Mouse (Mus musculus) midbrain, postnatal 0 days (tissue): Measurements from ENCODE around the gene Cyb561d1. TPM values are rescaled to one million over a fixed set of nuclear protein-coding genes. Genes with fewer than 3 reads are reported as not detected.

Experiments used
- ATAC-seq: fragments of 200-750 bp; cut with Nextera tagmentation; 2 replicates; pipeline ENCODE4 v1.8.0; 2017; ENCODE audit warnings: moderate number of reproducible peaks, mild to moderate bottlenecking, moderate TSS enrichment, moderate library complexity; ENCODE audit not compliant: low FRiP score
- DNase-seq: peaks from one replicate; pipeline ENCODE4 v3.0.0-alpha.2; 2015; ENCODE audit warnings: low spot score
- H3K27ac ChIP-seq: fragments of 300-500 bp; sonication (generic); 2 replicates; pipeline ENCODE4 v1.5.1; 2014; ENCODE audit warnings: low read depth, mild to moderate bottlenecking, low read length, mixed read lengths
- H3K27me3 ChIP-seq: fragments of 300-500 bp; sonication (generic); 2 replicates; pipeline ENCODE4 v1.6.1; 2014; ENCODE audit warnings: low read length, control low read depth, mixed read lengths; ENCODE audit not compliant: insufficient read depth
- H3K36me3 ChIP-seq: fragments of 300-500 bp; sonication (generic); 2 replicates; pipeline ENCODE4 v1.6.1; 2014; ENCODE audit warnings: low read length, control low read depth, mixed read lengths; ENCODE audit not compliant: insufficient read depth
- H3K4me1 ChIP-seq: fragments of 300-500 bp; sonication (generic); 2 replicates; pipeline ENCODE4 v1.6.1; 2014; ENCODE audit warnings: mild to moderate bottlenecking, control low read depth, antibody characterized with exemption, low read length, mixed read lengths; ENCODE audit not compliant: insufficient read depth
- H3K4me2 ChIP-seq: fragments of 300-500 bp; sonication (generic); 2 replicates; pipeline ENCODE4 v1.6.1; 2014; ENCODE audit warnings: low read depth, mild to moderate bottlenecking, low read length, mixed read lengths; ENCODE audit not compliant: poor library complexity, severe bottlenecking
- H3K4me3 ChIP-seq: fragments of 300-500 bp; sonication (generic); 2 replicates; pipeline ENCODE4 v1.5.1; 2014; ENCODE audit warnings: low read depth, mild to moderate bottlenecking, low read length, moderate library complexity
- H3K9ac ChIP-seq: fragments of 300-500 bp; sonication (generic); replicated peaks from 2 replicates; pipeline ENCODE4 v1.6.1; 2014; ENCODE audit warnings: mild to moderate bottlenecking, low read length, moderate library complexity, mixed read lengths; ENCODE audit not compliant: poor library complexity, severe bottlenecking
- H3K9me3 ChIP-seq: fragments of 300-500 bp; sonication (generic); 2 replicates; pipeline ENCODE4 v1.6.1; 2016; ENCODE audit warnings: low read length, control low read depth
- CTCF ChIP-seq: IDR thresholded peaks from 2 replicates; pipeline ENCODE4 v1.5.1; 2016; ENCODE audit warnings: antibody characterized with exemption, mild to moderate bottlenecking
- WGBS: fragments of 180-500 bp; shearing (Covaris S2); extraction: QIAGEN DNeasy Blood & Tissue Kit; methylation state at CpG from one replicate; pipeline ENCODE4 v1.1.7; 2014; 5-methylcytosine and 5-hydroxymethylcytosine counted together
- polyA plus RNA-seq: library from polyadenylated mRNA; unstranded; fragments of >200 nt; fragmentation: Nextera tagmentation; extraction: Ambion mirVana; gene quantifications from 2 replicates; pipeline ENCODE4 v1.2.1, GENCODE M21; 2015
- total RNA-seq: library from RNA; depleted of rRNA; stranded (reverse); fragments of >200 nt; gene quantifications from 2 replicates; pipeline ENCODE4 v1.2.3, GENCODE M21; 2014

Gene Cyb561d1
- total and polyA plus RNA-seq, 2 experiments from 2014 or later, result 3.7 to 4.0 TPM

DNA sequence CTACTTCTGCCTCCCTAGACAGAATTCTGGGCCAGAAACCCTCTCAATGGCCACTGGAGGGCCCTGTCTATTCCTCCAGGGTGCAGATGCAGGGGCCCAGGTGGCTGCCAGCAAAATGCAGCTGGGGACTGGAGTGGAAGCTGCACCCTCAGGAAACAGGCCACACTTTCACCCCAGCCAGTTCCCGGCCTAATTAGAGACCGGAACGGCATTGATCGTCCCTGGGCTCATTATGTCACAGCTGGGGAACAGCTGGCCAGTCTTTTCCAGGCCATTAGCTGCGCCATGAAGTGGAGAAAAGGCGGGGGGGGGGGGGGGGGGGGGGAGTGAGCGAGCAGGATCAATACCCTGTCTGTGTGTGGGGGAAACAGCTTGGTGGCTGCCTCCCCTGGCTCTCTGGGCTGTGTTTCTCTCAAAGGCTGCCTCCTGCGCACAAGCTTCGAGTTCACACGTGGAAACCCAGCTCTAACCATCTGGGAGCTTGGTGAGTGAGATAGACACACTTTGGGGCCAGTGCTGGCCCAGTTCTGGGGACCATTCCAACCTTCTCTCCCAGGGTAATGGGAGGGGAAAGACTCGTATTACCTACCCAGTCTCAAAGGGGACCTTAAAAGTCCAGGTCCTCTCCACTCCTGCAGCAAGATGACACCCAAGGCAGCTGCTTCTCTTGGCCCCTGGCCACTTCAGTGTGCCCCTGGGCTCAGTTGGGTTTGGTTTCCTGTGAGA lies 34.4 kb downstream of the Cyb561d1 start:
- no peaks in the 10 kb centered on the region for H3K36me3 ChIP-seq
- 0 out of 2 replicates have a peak, but pooled peaks cover 3% of the 10 kb centered on the region for H3K4me1 ChIP-seq
- no peak overlapping the region for H3K4me2 ChIP-seq
- no peaks in the 10 kb centered on the region for H3K27me3 ChIP-seq
- WGBS, result 19% methylated on average over 8 of the region's 11 CpGs
- peak; percentile 74 for DNase-seq
- no peaks in the 10 kb centered on the region for H3K9me3 ChIP-seq
- H3K9ac ChIP-seq, result no peak overlapping the region
- H3K27ac ChIP-seq, result no peak overlapping the region
- peak; percentile 72; the same call in 1 of the 2 replicates for ATAC-seq
- peak; percentile 47 for TF ChIP-seq CTCF
- no peak overlapping the region for H3K4me3 ChIP-seq

DNA sequence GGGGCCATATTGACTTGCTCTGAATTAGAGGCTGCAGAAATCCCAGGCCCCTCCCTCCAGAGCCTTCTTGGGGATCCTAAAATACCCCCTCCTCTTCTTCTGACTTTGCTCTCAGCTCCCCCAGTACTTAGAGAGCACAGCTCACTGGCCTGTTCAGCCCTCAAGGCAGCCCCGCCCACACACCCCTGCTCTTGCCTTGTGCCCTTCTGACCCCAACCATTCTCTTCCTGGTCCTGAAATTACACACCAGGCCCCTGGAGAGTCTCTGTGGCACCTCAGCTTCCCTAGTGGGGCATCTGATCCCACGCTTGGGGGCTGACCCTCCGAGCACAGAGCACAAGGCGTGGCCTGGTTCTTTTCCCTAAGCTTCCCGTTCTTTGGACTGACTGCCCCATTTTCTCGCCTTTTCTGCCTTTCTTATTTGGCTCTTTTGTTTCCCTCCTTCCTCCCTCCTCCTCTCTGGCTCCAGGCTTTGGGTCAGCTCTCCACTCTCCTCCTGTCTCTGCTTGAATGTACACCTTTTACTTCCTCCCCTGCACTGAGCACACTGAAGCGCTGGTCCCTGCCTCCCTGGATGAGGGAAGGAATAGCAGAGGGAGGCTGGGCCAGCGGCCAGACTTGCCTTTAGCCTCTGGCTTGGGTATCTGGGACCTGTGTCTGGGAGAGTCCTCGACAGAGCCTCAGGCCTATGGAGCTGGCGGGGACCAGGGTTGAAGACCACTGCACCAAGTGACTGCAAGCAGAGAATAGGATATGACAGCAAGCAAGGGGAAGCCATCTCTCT lies 35.3 kb downstream of the Cyb561d1 start:
- Histone ChIP-seq H3K27me3 (no peaks in the 10 kb centered on the region), H3K4me3 (no peak overlapping the region), H3K4me2 (no peak overlapping the region), H3K36me3 (no peaks in the 10 kb centered on the region), H3K4me1 (0 out of 2 replicates have a peak, but pooled peaks cover 3% of the 10 kb centered on the region), H3K27ac (no peak overlapping the region), H3K9ac (no peak overlapping the region), H3K9me3 (no peaks in the 10 kb centered on the region)
- DNase-seq, result no peak
- no peak for TF ChIP-seq CTCF
- ATAC-seq, result no peak
- WGBS, result 37% methylated on average over 10 of the region's 10 CpGs

DNA sequence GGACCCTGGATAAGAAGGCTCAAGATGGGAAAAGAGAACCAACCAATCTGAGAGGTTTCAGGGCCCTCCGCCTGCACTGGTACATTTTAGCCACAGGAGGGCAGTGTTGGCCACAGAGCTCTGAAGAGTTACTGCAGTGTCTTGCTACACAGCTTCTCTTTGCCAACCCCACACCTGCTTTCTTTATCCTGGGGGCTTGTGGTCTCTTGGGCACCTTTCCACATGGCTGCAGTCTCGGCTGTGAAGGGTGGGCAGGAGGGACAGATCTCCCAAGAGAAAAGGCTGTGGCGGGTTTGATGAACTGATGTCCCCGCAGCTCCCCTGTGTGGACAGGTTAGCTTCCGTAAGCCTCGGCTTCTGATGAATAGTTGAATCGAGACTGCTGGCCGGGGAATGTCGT lies 36.2 kb downstream of the Cyb561d1 start:
- Histone ChIP-seq H3K9ac (0 out of 2 replicates have a peak overlapping the region, but pooled peaks have one; percentile 5), H3K27me3 (no peaks in the 10 kb centered on the region), H3K27ac (no peak overlapping the region), H3K4me2 (peak overlapping the region; percentile 51), H3K9me3 (no peaks in the 10 kb centered on the region), H3K36me3 (no peaks in the 10 kb centered on the region), H3K4me3 (0 out of 2 replicates have a peak overlapping the region, but pooled peaks have one; percentile 6), H3K4me1 (0 out of 2 replicates have a peak, but pooled peaks cover 3% of the 10 kb centered on the region)
- ATAC-seq (peak; percentile 73), DNase-seq (peak; percentile 91)
- TF ChIP-seq CTCF, result peak; percentile 99
- 11% methylated on average over 9 of the region's 9 CpGs for WGBS

DNA sequence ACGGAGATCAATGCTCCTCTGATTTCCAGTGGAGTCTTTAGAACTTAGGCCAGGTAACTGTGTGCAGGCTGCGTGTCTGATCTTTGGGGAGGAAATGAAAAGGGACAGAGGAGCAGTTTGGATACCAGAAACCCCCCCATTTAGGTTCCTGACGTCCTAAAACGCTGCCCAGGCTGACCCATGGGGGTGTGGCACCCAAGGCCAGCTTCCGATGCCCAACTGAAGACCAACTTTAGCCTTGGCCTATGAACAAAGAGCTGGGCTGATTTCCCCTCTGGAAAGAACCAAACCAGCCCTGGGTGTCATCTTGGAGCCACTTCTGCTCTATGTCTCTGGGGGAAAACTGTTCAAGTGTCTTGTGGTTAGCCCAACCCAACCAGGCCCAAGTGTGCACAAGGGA lies 36.9 kb downstream of the Cyb561d1 start:
- Histone ChIP-seq H3K4me3 (no peak overlapping the region), H3K4me2 (no peak overlapping the region), H3K4me1 (0 out of 2 replicates have a peak, but pooled peaks cover 3% of the 10 kb centered on the region), H3K9me3 (no peaks in the 10 kb centered on the region), H3K9ac (no peak overlapping the region), H3K36me3 (no peaks in the 10 kb centered on the region), H3K27me3 (no peaks in the 10 kb centered on the region), H3K27ac (no peak overlapping the region)
- DNase-seq (no peak), ATAC-seq (no peak)
- no peak for TF ChIP-seq CTCF
- 69% methylated on average over 5 of the region's 5 CpGs for WGBS

DNA sequence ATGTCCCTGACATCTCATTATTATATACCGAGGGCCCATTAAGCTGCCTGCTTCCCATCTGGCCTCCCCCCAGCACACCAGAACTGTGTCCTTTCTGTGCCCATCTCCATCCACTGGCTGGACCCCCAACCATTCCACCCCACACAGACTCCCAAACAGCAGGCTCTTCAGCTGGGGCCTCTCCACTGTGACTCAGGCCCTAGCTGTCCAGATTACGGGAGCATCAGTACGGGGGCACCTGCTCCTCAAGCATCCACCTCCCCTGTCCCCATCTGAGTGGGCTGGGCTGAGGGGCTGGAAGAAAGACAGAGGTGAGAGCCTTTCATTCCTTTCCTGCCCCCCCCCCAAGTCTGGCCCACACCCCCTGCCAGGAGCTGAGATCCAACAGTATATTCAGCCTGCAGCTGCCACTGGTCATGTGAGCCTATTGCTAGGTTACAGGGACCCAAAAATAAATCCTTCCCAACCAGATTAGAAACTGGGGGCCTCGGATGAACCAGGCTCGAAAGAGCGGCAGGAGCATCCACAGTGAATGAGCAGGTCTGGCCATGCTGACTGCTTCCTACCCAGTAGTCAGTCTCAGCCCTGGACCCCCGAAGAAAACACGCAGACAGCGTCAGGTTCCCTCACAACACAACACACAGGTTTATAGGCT lies 42.5 kb downstream of the Cyb561d1 start:
- H3K4me2 ChIP-seq, result no peak overlapping the region
- H3K9me3 ChIP-seq, result no peaks in the 10 kb centered on the region
- H3K36me3 ChIP-seq, result no peaks in the 10 kb centered on the region
- no peak overlapping the region for H3K4me3 ChIP-seq
- peak; percentile 40 for DNase-seq
- H3K27ac ChIP-seq, result peak overlapping the region; percentile 71
- peak overlapping the region; percentile 62 for H3K9ac ChIP-seq
- H3K4me1 ChIP-seq, result peaks cover 23% of the 10 kb centered on the region; the same call in 1 of the 2 replicates
- H3K27me3 ChIP-seq, result no peaks in the 10 kb centered on the region
- peak; percentile 73 for ATAC-seq
- WGBS, result 25% methylated on average over 9 of the region's 9 CpGs
- no peak for TF ChIP-seq CTCF
